Mouse (Mus musculus) spleen, adult 18-20 months (tissue): ENCODE data around the gene Hoxc6.

Experiments
- DNase-seq, 2 experiments: peaks; one replicate each; pipeline ENCODE4 v3.0.0; 2022; ENCODE audit warnings: mixed read lengths in 2 of 2

Gene Hoxc6

DNA sequence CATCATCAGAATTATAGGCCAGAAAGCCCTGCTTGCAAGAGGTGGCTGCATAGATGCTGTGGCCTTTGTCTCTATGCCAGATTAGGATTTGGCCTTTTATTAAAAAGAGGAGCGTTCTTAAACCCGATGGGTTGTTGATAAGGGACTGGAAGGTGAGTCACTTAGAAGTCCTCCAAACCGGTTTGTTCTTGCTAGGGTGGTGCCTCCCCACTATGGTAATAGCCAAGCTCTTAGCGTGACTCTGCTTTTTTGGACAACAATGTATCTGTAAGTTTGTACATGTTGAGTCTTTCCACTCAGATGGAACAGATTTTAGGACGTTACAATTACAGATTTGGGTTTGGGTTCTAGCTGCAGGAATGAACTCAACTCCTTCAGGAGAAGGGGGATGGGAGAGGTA, 43.6 kb downstream of the Hoxc6 start:
- DNase-seq: no peak

DNA sequence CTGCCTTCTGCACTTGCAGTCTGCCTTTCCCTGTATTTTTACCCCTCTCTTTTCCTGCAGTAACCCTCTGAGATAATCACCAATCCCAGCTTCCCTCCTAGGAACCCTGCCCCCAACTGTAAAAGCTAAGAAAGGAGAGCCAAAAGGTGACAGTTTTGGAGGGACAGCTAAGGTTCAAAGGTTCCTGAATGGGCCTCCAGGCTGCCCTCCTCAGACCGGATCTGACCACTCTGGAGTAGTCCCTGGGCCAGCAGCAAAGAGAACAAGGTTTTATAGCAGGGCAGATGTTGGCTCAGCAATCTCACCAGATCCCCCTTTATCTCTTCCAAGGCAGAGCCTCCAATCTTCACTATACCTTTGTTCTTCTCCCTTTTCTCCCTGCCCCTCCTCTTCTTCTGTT, 44.2 kb downstream of the Hoxc6 start:
- no peak for DNase-seq

DNA sequence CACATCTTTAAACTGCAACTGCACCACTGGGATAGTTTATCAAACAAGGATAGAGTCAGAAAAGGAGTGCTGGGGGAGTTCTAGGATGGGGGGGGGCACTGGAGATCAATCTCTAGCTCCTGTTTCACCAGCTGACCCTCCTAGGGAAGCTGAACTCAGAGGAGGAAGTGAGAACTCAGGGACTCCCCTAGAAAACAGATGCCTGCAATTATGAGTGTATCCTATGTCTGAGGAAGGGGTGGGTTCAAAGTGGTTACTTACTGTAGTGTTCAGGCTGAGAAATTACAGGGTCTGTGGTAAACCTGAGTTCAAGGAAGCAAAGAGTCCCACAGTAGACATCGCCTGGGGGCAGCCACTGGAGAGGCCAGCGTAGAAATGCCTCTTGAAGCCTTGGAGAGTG, 53.6 kb downstream of the Hoxc6 start:
- DNase-seq: no peak

DNA sequence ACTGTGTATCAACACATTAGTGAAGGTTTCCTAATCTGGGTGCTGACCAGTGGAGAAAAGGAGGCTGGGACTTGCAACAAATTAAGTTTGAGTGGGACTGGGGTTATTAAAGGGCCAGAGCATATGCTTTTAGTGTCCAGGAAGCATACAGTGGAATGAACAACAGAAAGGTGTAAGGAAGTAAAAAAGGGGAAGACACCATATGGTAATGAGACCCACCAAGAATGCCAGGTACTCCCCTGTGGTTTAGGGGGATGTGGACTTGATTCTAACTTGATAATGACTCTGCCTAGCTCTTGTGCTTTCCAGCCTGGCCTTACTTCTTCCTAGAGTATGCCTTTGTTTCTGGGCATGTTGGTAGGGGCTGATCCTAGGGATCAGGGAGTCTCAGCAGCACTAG, 55.2 kb downstream of the Hoxc6 start:
- DNase-seq: no peak

DNA sequence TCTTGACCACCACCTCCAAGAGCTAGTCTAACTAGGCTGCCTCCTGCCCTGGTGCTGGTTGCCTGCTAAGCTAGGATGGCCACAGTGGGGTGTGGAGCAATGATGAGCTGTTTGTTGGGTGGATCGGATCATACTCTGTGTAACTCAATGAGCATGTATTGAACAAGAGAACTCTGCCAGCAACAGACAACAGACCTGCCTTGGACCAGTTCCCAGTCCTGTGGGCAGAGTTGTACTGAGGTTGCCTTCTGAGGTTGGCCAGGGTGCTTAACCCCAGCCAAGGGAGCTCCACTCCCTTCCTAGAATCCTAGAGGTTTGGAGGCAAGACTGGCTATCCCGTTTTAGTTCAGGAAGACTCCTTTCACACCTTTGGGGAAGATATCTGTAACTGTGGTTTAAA, 58.3 kb downstream of the Hoxc6 start:
- DNase-seq: no peak

DNA sequence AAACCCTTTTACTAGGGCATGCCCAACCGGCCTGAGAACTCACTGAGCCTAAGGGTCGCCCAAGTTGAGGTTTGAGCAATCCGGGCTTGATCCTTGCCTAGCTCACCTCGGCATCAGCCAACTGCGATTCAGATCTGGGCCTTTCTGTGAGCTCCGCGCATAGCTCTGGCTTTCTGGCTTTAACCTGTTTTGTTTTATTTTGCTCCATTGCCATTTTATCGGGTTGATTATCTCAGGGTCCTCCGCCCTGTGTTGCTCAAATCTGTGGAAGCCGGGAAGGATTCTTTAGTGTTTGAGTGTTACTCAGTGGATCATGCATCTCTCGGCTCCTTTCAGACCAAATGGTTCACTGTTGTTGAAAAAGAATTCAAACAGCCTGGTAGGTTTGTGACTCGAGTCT, 60.7 kb downstream of the Hoxc6 start:
- DNase-seq: no peak

DNA sequence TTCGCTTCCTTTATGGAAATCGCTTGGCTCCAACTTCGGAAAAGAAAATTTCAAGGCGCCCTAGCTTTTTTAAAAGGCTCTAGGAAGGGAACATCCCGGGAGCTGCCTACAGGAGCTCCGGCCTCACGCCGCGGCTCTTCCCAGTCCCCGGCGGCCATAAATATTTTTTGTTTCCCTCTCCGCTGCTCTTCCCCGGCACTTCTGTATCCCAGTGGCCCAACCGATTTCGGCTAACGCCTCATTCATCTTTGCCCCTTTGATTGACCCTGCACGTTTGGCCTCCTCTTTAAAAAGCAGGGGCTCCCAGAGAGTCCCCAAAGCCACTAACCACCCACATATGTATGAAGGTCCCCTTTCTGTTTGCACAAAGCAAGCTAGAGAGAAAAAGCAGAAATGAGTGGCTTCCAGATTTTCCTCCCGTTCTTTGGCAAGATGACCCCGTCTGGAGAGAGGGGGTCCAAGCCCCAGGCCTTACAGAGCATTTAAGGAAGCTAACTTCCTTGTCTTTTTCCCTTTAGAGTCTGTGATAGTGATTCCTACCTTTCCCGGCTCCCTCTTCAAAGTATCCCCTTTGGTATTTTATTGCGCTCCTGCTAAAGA, 61.4 kb downstream of the Hoxc6 start:
- DNase-seq: no peak

DNA sequence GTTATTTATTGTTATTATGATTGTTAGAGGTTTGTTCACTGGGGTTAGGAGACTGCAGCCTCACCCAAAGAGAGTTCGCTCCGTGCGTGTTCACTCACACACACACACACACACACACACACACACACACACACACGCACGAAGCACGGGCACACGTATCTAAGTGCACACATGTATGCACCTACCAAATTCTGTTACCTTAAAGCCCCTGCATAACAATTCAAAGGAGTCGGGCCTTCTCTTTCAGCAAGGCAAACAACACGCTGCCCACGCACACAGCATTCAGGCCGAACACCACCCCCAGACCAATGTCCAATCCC, 61.9 kb downstream of the Hoxc6 start:
- no peak for DNase-seq

DNA sequence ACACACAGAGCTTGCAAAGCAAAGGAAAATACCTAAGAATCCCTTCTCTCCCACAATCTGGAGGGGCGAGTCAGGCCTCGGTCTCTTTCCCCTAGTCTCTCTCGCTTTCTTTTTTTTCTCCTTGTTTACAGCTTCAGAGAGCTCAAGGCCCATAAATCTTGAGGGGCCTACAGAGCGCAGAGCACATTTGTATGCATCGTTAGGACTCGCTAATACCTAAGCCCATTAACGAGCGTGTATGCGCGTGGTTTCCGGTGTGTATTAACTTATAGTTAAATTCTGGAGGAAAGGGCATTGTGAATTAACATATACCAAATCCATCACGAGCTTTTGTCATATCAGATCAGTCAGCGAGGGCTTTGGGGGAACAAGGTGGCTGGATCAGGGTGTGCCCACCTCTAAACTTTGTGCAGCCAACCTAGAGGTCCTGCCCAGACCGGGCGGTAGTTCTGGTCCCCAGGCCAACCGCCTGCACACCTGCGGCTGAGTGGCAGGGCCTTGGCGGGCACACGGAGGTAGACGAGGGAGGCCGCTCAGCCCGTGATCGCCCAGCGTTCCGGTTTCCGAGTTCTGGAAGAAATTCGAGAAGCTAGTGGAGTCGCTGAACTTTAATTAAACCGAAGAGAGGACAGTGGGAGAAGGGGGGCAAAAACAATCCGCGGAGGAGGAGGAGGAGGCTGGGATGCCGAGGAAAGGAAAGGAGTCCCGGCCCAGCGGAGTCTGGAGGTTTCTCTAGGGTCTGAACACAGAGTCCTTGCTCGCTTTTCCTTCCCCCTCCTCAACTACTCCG, 62.5 kb downstream of the Hoxc6 start:
- DNase-seq: no peak

DNA sequence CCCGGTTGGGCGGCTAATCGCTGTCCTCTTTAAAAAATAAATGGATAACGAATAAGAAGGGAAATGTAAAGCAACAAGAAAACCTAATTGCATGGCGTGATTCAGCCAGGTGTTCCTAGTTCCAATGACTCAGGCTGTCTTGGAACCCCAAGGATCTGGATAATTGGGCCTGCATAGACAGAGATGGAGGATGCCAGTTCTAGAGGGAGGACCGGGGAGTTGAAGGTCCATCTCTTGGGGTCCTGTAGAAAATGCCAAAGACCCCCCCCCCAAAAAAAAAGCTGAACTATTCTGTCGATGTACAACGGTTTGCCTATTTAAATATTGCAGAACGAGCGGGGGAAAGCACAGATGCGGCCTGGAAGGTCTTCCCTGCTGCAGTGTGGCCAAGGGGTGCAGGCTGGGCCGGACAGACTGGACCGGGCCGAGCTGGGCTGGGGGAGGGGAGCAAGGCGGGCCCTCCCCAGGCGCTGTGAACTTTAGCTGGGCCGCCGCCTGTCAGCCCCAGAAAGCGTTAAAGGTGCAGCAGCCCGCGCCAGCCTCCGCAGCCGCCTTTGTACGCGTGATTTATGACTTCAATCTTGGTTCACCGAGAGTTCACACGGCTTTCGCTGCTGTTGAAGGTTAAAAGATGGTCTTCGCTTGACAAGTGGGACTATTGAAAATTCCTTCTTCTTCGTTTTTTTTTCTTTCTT, 63.2 kb downstream of the Hoxc6 start:
- no peak for DNase-seq
